Mouse (Mus musculus) limb, embryonic 11.5 days (tissue): Measurements from ENCODE around the gene Cyp1b1. TPM values are rescaled to one million over a fixed set of nuclear protein-coding genes. Genes with fewer than 3 reads are reported as not detected.

Experiments used
- ATAC-seq: fragments of 200-750 bp; cut with Nextera tagmentation; 2 replicates; pipeline ENCODE4 v1.8.0; 2017; ENCODE audit warnings: low read depth; ENCODE audit not compliant: insufficient number of reproducible peaks, low FRiP score, low TSS enrichment
- DNase-seq: peaks from one replicate; pipeline ENCODE4 v3.0.0-alpha.2; 2015; ENCODE audit warnings: low spot score
- H3K27ac ChIP-seq: fragments of 300-500 bp; sonication (generic); replicated peaks from 2 replicates; pipeline ENCODE4 v1.5.1; 2014; ENCODE audit warnings: low read depth, mild to moderate bottlenecking, low read length
- H3K27me3 ChIP-seq: fragments of 300-500 bp; sonication (generic); 2 replicates; pipeline ENCODE4 v1.6.1; 2014; ENCODE audit warnings: mild to moderate bottlenecking, low read length, mixed read lengths; ENCODE audit not compliant: control insufficient read depth, insufficient read depth
- H3K36me3 ChIP-seq: fragments of 300-500 bp; sonication (generic); 2 replicates; pipeline ENCODE4 v1.6.1; 2014; ENCODE audit warnings: mild to moderate bottlenecking, low read length, moderate library complexity, mixed read lengths; ENCODE audit not compliant: control insufficient read depth, insufficient read depth
- H3K4me1 ChIP-seq: fragments of 300-500 bp; sonication (generic); 2 replicates; pipeline ENCODE4 v1.6.1; 2014; ENCODE audit warnings: low read length, mixed read lengths; ENCODE audit not compliant: control insufficient read depth, insufficient read depth
- H3K4me2 ChIP-seq: fragments of 300-500 bp; sonication (generic); 2 replicates; pipeline ENCODE4 v1.6.1; 2014; ENCODE audit warnings: low read depth, mild to moderate bottlenecking, moderate library complexity; ENCODE audit not compliant: severe bottlenecking
- H3K4me3 ChIP-seq: fragments of 300-500 bp; sonication (generic); 2 replicates; pipeline ENCODE4 v1.5.1; 2014; ENCODE audit warnings: low read depth, low read length
- H3K9ac ChIP-seq: fragments of 300-500 bp; sonication (generic); 2 replicates; pipeline ENCODE4 v1.6.1; 2014; ENCODE audit warnings: mild to moderate bottlenecking, low read length
- H3K9me3 ChIP-seq: fragments of 300-500 bp; sonication (generic); 2 replicates; pipeline ENCODE4 v1.6.1; 2016; ENCODE audit warnings: low read length; ENCODE audit not compliant: control insufficient read depth
- WGBS: fragments of 180-500 bp; shearing (Covaris S2); extraction: QIAGEN DNeasy Blood & Tissue Kit; methylation state at CpG from one replicate; pipeline ENCODE4 v1.1.7; 2014; 5-methylcytosine and 5-hydroxymethylcytosine counted together
- polyA plus RNA-seq: library from polyadenylated mRNA; unstranded; fragments of >200 nt; fragmentation: Nextera tagmentation; extraction: Ambion mirVana; gene quantifications from 2 replicates; pipeline ENCODE4 v1.2.1, GENCODE M21; 2014

The Cyp1b1 gene
- polyA plus RNA-seq, 1 experiment from 2014 or later, result 2.0 TPM

- no peak overlapping the region for H3K9ac ChIP-seq
- no peak for ATAC-seq
- H3K4me1 ChIP-seq, result no peaks in the 10 kb centered on the region
- no peak for DNase-seq
- no peaks in the 10 kb centered on the region for H3K36me3 ChIP-seq
- H3K27ac ChIP-seq, result no peak overlapping the region
- H3K4me2 ChIP-seq, result no peak overlapping the region
- no peaks in the 10 kb centered on the region; the same call in 1 of the 2 replicates for H3K9me3 ChIP-seq
- 61% methylated on average over 13 of the region's 13 CpGs for WGBS
- H3K27me3 ChIP-seq, result no peaks in the 10 kb centered on the region
- H3K4me3 ChIP-seq, result no peak overlapping the region
These were observed 30.3 kb upstream of the Cyp1b1 start for GRCm38 (mm10) chr17:79745051-79745731.

- no peak overlapping the region for H3K9ac ChIP-seq
- no peaks in the 10 kb centered on the region for H3K27me3 ChIP-seq
- H3K4me2 ChIP-seq, result no peak overlapping the region
- H3K27ac ChIP-seq, result no peak overlapping the region
- ATAC-seq, result no peak
- peaks cover 6% of the 10 kb centered on the region; the same call in 1 of the 2 replicates for H3K4me1 ChIP-seq
- no peak overlapping the region for H3K4me3 ChIP-seq
- no peaks in the 10 kb centered on the region for H3K9me3 ChIP-seq
- no peak for DNase-seq
- 91% methylated on average over 1 of the region's 1 CpGs for WGBS
- H3K36me3 ChIP-seq, result no peaks in the 10 kb centered on the region
These were observed 28.6 kb upstream of the Cyp1b1 start for GRCm38 (mm10) chr17:79743507-79743906.

- 76% methylated on average over 5 of the region's 5 CpGs for WGBS
- no peak for DNase-seq
- Histone ChIP-seq H3K27ac (no peak overlapping the region), H3K4me1 (peaks cover 12% of the 10 kb centered on the region; the same call in 1 of the 2 replicates), H3K36me3 (no peaks in the 10 kb centered on the region), H3K9me3 (no peaks in the 10 kb centered on the region), H3K27me3 (no peaks in the 10 kb centered on the region), H3K4me2 (no peak overlapping the region), H3K4me3 (no peak overlapping the region), H3K9ac (no peak overlapping the region)
- no peak for ATAC-seq
These were observed 27.8 kb upstream of the Cyp1b1 start for GRCm38 (mm10) chr17:79742635-79743034.

GRCm38 (mm10) chr17:79738847-79739498, 24.1 kb upstream of the Cyp1b1 start:
- ATAC-seq, result no peak; the same call in 1 of the 2 replicates
- peaks cover 14% of the 10 kb centered on the region; the same call in 1 of the 2 replicates for H3K4me1 ChIP-seq
- H3K36me3 ChIP-seq, result no peaks in the 10 kb centered on the region
- no peaks in the 10 kb centered on the region for H3K9me3 ChIP-seq
- 40% methylated on average over 5 of the region's 5 CpGs for WGBS
- H3K27ac ChIP-seq, result no peak overlapping the region
- no peaks in the 10 kb centered on the region for H3K27me3 ChIP-seq
- no peak overlapping the region for H3K4me3 ChIP-seq
- DNase-seq, result no peak
- no peak overlapping the region for H3K4me2 ChIP-seq
- H3K9ac ChIP-seq, result no peak overlapping the region

- no peak overlapping the region for H3K27ac ChIP-seq
- WGBS, result 73% methylated on average over 3 of the region's 3 CpGs
- no peak for ATAC-seq
These were observed 22.7 kb upstream of the Cyp1b1 start for GRCm38 (mm10) chr17:79737598-79737997.

GRCm38 (mm10) chr17:79733039-79733438, 18.2 kb upstream of the Cyp1b1 start:
- DNase-seq, result no peak
- WGBS, result 46% methylated on average over 4 of the region's 4 CpGs
- ATAC-seq, result no peak
- H3K4me1 ChIP-seq, result peaks cover 21% of the 10 kb centered on the region
- no peak overlapping the region for H3K9ac ChIP-seq
- H3K36me3 ChIP-seq, result no peaks in the 10 kb centered on the region
- no peak overlapping the region for H3K27ac ChIP-seq
- H3K9me3 ChIP-seq, result no peaks in the 10 kb centered on the region
- H3K27me3 ChIP-seq, result no peaks in the 10 kb centered on the region
- no peak overlapping the region for H3K4me2 ChIP-seq
- H3K4me3 ChIP-seq, result no peak overlapping the region

More at GRCm38 (mm10) chr17:79737598-79737997, 22.7 kb upstream of the Cyp1b1 start:
- no peak overlapping the region for H3K9ac ChIP-seq
- H3K9me3 ChIP-seq, result no peaks in the 10 kb centered on the region
- H3K36me3 ChIP-seq, result no peaks in the 10 kb centered on the region
- DNase-seq, result no peak
- H3K4me1 ChIP-seq, result peaks cover 14% of the 10 kb centered on the region; the same call in 1 of the 2 replicates
- H3K27me3 ChIP-seq, result no peaks in the 10 kb centered on the region
- no peak overlapping the region for H3K4me3 ChIP-seq
- no peak overlapping the region for H3K4me2 ChIP-seq

- ATAC-seq (no peak), DNase-seq (no peak)
- Histone ChIP-seq H3K36me3 (no peaks in the 10 kb centered on the region), H3K27ac (no peak overlapping the region), H3K4me1 (peaks cover 21% of the 10 kb centered on the region), H3K9ac (no peak overlapping the region), H3K4me3 (no peak overlapping the region), H3K27me3 (no peaks in the 10 kb centered on the region), H3K9me3 (no peaks in the 10 kb centered on the region), H3K4me2 (peak overlapping the region; percentile 22; the same call in 1 of the 2 replicates)
- WGBS, result 8% methylated on average over 8 of the region's 8 CpGs
These were observed 16.1 kb upstream of the Cyp1b1 start for GRCm38 (mm10) chr17:79730988-79731387.

GRCm38 (mm10) chr17:79728585-79729503, 14.0 kb upstream of the Cyp1b1 start:
- DNase-seq, result peak; percentile 77
- peaks cover 21% of the 10 kb centered on the region for H3K4me1 ChIP-seq
- H3K27ac ChIP-seq, result no peak overlapping the region
- H3K36me3 ChIP-seq, result no peaks in the 10 kb centered on the region
- H3K4me3 ChIP-seq, result no peak overlapping the region
- no peaks in the 10 kb centered on the region for H3K27me3 ChIP-seq
- no peaks in the 10 kb centered on the region for H3K9me3 ChIP-seq
- WGBS, result 8% methylated on average over 16 of the region's 16 CpGs
- H3K4me2 ChIP-seq, result peak overlapping the region; percentile 16
- no peak overlapping the region for H3K9ac ChIP-seq
- peak; percentile 63; the same call in 1 of the 2 replicates for ATAC-seq
